Comparison of ENCODE assay signal across 8 mouse cellular contexts in the genomic region with DNA sequence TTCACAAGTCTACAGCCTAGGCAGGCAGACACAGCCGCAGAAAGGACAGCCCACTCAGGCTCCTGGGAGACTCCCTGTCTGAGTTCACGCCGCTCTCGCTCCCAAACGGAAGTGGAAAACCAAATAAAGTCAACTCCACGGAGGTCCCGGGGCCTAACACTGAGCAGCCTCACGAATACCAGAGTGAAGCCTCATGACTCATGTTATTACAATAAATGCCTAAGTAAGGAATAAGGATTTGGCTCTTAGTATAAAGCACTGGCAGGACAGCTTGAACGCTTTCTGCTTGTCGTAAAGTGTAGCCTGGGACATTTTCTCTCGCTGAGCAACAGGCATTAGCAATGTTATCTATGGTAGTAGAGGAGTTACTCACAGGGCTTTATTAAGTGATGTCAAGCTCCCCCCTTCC.
DNase-seq lines count a peak whose midpoint lies in the region.

No protein-coding gene starts in this region.

- peak overlapping the region; percentile 78 for H3K27ac ChIP-seq in heart, embryonic 10.5 days

- H3K36me3 ChIP-seq in heart, embryonic 10.5 days: no peaks in the 10 kb centered on the region

- H3K9me3 ChIP-seq in heart, embryonic 10.5 days: no peaks in the 10 kb centered on the region

- WGBS in heart, embryonic 10.5 days: 23% methylated on average over 11 of the region's 11 CpGs

- intact Hi-C loops in gastrocnemius, postnatal 14 days (cut with DNase I; ENCODE audit: low total_unique reads): no loop called here

- H3K4me3 ChIP-seq in heart, embryonic 10.5 days: peak overlapping the region; percentile 27; the same call in 1 of the 2 replicates

- no peaks in the 10 kb centered on the region for H3K27me3 ChIP-seq in heart, embryonic 10.5 days (ENCODE audit: insufficient read depth, poor library complexity, severe bottlenecking)

- DNase-seq in gastrocnemius, postnatal 25 days: peak; percentile 21
- DNase-seq in gastrocnemius, postnatal 14 days: no peak
- peak; percentile 78 for DNase-seq in heart, embryonic 10.5 days (ENCODE audit: low spot score)
- DNase-seq in kidney, postnatal 25 days: peak; percentile 30 to 51
- DNase-seq in skeletal muscle tissue, adult 2 months (ENCODE audit: low read depth, low spot score): peak; percentile 14
- DNase-seq in right cerebral cortex, postnatal 10 days (ENCODE audit: low spot score in 2 of 2): no peak
- no peak for DNase-seq in cerebellum, adult 9-10 months
- DNase-seq in layer of hippocampus, adult 9-10 months (ENCODE audit: low spot score): no peak

- H3K4me1 ChIP-seq in heart, embryonic 10.5 days: peaks cover 45% of the 10 kb centered on the region

Comparison
In these comparisons a context has a peak if more than half of its experiments do, and no peak if none do; other contexts are left out.
1. DNase-seq: peak in gastrocnemius, postnatal 25 days (single experiment), heart, embryonic 10.5 days (single experiment), kidney, postnatal 25 days (2 of 2) and skeletal muscle tissue, adult 2 months (single experiment); none in gastrocnemius, postnatal 14 days (single experiment), right cerebral cortex, postnatal 10 days (0 of 2), cerebellum, adult 9-10 months (single experiment) and layer of hippocampus, adult 9-10 months (single experiment).